Mouse (Mus musculus): ENCODE results near the gene Ankle1. TPM values are rescaled to one million over a fixed set of nuclear protein-coding genes. Genes with fewer than 3 reads are reported as not detected.

Gene Ankle1
- total and polyA plus RNA-seq, 3 experiments, result 18.5 to 21.2 TPM; not detected in 1

- no peaks in the 10 kb centered on the region for H3K27me3 ChIP-seq (ENCODE audit: control insufficient read depth in 1 of 2, insufficient read depth in 2 of 2, low read length in 2 of 2)
- H3K4me3 ChIP-seq (ENCODE audit: control insufficient read depth in 1 of 2, insufficient read depth in 1 of 2, low read depth in 2 of 2, low read length in 2 of 2), result no peak overlapping the region
- DNase-seq (ENCODE audit: low read depth, low spot score), result no peak
- H3K79me2 ChIP-seq (ENCODE audit: control insufficient read depth, insufficient read depth, low read length, poor library complexity), result peaks cover 26% of the 10 kb centered on the region
- no peak overlapping the region for H3K9ac ChIP-seq (ENCODE audit: control insufficient read depth, low read depth, low read length, poor library complexity, severe bottlenecking)
- no peaks in the 10 kb centered on the region for H3K9me3 ChIP-seq (replicated peaks; ENCODE audit: insufficient read depth, low read length)
- no peak overlapping the region for H3K27ac ChIP-seq (ENCODE audit: control insufficient read depth, low read depth, low read length)
- H3K4me1 ChIP-seq (ENCODE audit: control insufficient read depth in 1 of 2, insufficient read depth in 2 of 2, low read length in 2 of 2), result peaks cover 0 to 18% of the 10 kb centered on the region in 2 experiments; a peak in 2 of 4 replicates
- peaks cover 0 to 11% of the 10 kb centered on the region in 2 experiments; a peak in 2 of 4 replicates for H3K36me3 ChIP-seq (ENCODE audit: control insufficient read depth in 1 of 2, insufficient read depth in 2 of 2, low read length in 2 of 2)
- TF ChIP-seq GABPA (IDR thresholded peaks at IDR 0.05; ENCODE audit: low read depth, low read length) (no peak), E2F4 (IDR thresholded peaks at IDR 0.05; ENCODE audit: borderline replicate concordance, low read depth, low read length) (no peak), MAZ (IDR thresholded peaks at IDR 0.05; ENCODE audit: low read depth, low read length) (no peak), TAL1 (IDR thresholded peaks at IDR 0.05; ENCODE audit: low read length) (no peak), MAFK (IDR thresholded peaks at IDR 0.05; ENCODE audit: borderline replicate concordance, low read depth, low read length) (no peak), MXI1 (IDR thresholded peaks at IDR 0.05; ENCODE audit: low read depth, low read length) (no peak), POLR2AphosphoS2 (IDR thresholded peaks at IDR 0.05; ENCODE audit: low read length) (0 out of 2 replicates have a peak, but pooled peaks have one; percentile 31), ZMIZ1 (IDR thresholded peaks at IDR 0.05; ENCODE audit: low read depth, low read length) (no peak), MEF2A (IDR thresholded peaks at IDR 0.05; ENCODE audit: extremely low read depth, insufficient replicate concordance, low read depth, low read length, poor library complexity, severe bottlenecking) (no peak)
Observed at GRCm38 (mm10) chr8:71403107-71403885, 2.5 kb upstream of the Ankle1 start.

- peaks cover 26% of the 10 kb centered on the region for H3K79me2 ChIP-seq (ENCODE audit: control insufficient read depth, insufficient read depth, low read length, poor library complexity)
- peaks cover 0 to 18% of the 10 kb centered on the region in 2 experiments; a peak in 2 of 4 replicates for H3K4me1 ChIP-seq (ENCODE audit: control insufficient read depth in 1 of 2, insufficient read depth in 2 of 2, low read length in 2 of 2)
- H3K4me3 ChIP-seq (ENCODE audit: control insufficient read depth in 1 of 2, insufficient read depth in 1 of 2, low read depth in 2 of 2, low read length in 2 of 2), result no peak overlapping the region
- peaks cover 0 to 11% of the 10 kb centered on the region in 2 experiments; a peak in 2 of 4 replicates for H3K36me3 ChIP-seq (ENCODE audit: control insufficient read depth in 1 of 2, insufficient read depth in 2 of 2, low read length in 2 of 2)
- no peak for DNase-seq (ENCODE audit: low read depth, low spot score)
- H3K27me3 ChIP-seq (ENCODE audit: control insufficient read depth in 1 of 2, insufficient read depth in 2 of 2, low read length in 2 of 2), result no peaks in the 10 kb centered on the region
- no peak overlapping the region for H3K9ac ChIP-seq (ENCODE audit: control insufficient read depth, low read depth, low read length, poor library complexity, severe bottlenecking)
- no peak overlapping the region for H3K27ac ChIP-seq (ENCODE audit: control insufficient read depth, low read depth, low read length)
- TF ChIP-seq MYC (IDR thresholded peaks at IDR 0.05; ENCODE audit: low read depth, low read length) (no peak), POLR2AphosphoS2 (IDR thresholded peaks at IDR 0.05; ENCODE audit: low read length) (no peak)
- H3K9me3 ChIP-seq (replicated peaks; ENCODE audit: insufficient read depth, low read length), result no peaks in the 10 kb centered on the region
Observed at GRCm38 (mm10) chr8:71404011-71404410, 1.8 kb upstream of the Ankle1 start.

- Histone ChIP-seq H3K36me3 (ENCODE audit: control insufficient read depth in 1 of 2, insufficient read depth in 2 of 2, low read length in 2 of 2) (peaks cover 0 to 11% of the 10 kb centered on the region in 2 experiments; a peak in 2 of 4 replicates), H3K27me3 (ENCODE audit: control insufficient read depth in 1 of 2, insufficient read depth in 2 of 2, low read length in 2 of 2) (no peaks in the 10 kb centered on the region), H3K4me3 (ENCODE audit: control insufficient read depth in 1 of 2, insufficient read depth in 1 of 2, low read depth in 2 of 2, low read length in 2 of 2) (peak overlapping the region; percentile 74 to 82), H3K9ac (ENCODE audit: control insufficient read depth, low read depth, low read length, poor library complexity, severe bottlenecking) (peak overlapping the region; percentile 81), H3K27ac (ENCODE audit: control insufficient read depth, low read depth, low read length) (peak overlapping the region; percentile 57), H3K9me3 (replicated peaks; ENCODE audit: insufficient read depth, low read length) (no peaks in the 10 kb centered on the region), H3K79me2 (ENCODE audit: control insufficient read depth, insufficient read depth, low read length, poor library complexity) (peaks cover 26% of the 10 kb centered on the region), H3K4me1 (ENCODE audit: control insufficient read depth in 1 of 2, insufficient read depth in 2 of 2, low read length in 2 of 2) (peaks cover 0 to 18% of the 10 kb centered on the region in 2 experiments; a peak in 2 of 4 replicates)
- peak; percentile 76 for DNase-seq (ENCODE audit: low read depth, low spot score)
- 0 out of 2 replicates have a peak, but pooled peaks have one; percentile 43 for TF ChIP-seq CHD1 (IDR thresholded peaks at IDR 0.05; ENCODE audit: low read depth, low read length)
- no peak; the same call in 1 of the 2 replicates for TF ChIP-seq RCOR1 (IDR thresholded peaks at IDR 0.05; ENCODE audit: low read depth, low read length)
- TF ChIP-seq TBP (IDR thresholded peaks at IDR 0.05; ENCODE audit: low read depth, low read length), result no peak
Observed at GRCm38 (mm10) chr8:71404951-71405351, 859 bp upstream of the Ankle1 start.
